Mouse (Mus musculus): ENCODE data around the gene Tha1. TPM values are rescaled to one million over a fixed set of nuclear protein-coding genes. Genes with fewer than 3 reads are reported as not detected.

The Tha1 gene
- polyA plus RNA-seq, 1 experiment, result 27.7 TPM

- Histone ChIP-seq H3K27me3 (ENCODE audit: control insufficient read depth, insufficient read depth, low read length) (peaks cover 3% of the 10 kb centered on the region; the same call in 1 of the 2 replicates), H3K36me3 (ENCODE audit: control insufficient read depth, insufficient read depth, low read length) (no peaks in the 10 kb centered on the region), H3K4me1 (ENCODE audit: control insufficient read depth, insufficient read depth, insufficient read length, low read length) (peaks cover 23% of the 10 kb centered on the region), H3K27ac (ENCODE audit: insufficient read depth, low read depth, low read length) (0 out of 2 replicates have a peak overlapping the region, but pooled peaks have one; percentile 8), H3K4me3 (ENCODE audit: low read depth, low read length) (no peak overlapping the region)
- TF ChIP-seq POLR2A (IDR thresholded peaks at IDR 0.05; ENCODE audit: low read depth, low read length) (no peak), CTCF (IDR thresholded peaks at IDR 0.05; ENCODE audit: extremely low read depth, insufficient read length, insufficient replicate concordance, low read depth, low read length) (peak; percentile 26)
- WGBS, result 56% methylated on average over 13 of the region's 13 CpGs
Observed at GRCm38 (mm10) chr11:117890519-117891282, 17.4 kb upstream of the Tha1 start.

GRCm38 (mm10) chr11:117889887-117890340, 16.6 kb upstream of the Tha1 start:
- no peak for TF ChIP-seq POLR2A (IDR thresholded peaks at IDR 0.05; ENCODE audit: low read depth, low read length)
- TF ChIP-seq CTCF (IDR thresholded peaks at IDR 0.05; ENCODE audit: extremely low read depth, insufficient read length, insufficient replicate concordance, low read depth, low read length), result no peak
- WGBS, result 45% methylated on average over 11 of the region's 11 CpGs
- Histone ChIP-seq H3K36me3 (ENCODE audit: control insufficient read depth, insufficient read depth, low read length) (no peaks in the 10 kb centered on the region), H3K27ac (ENCODE audit: insufficient read depth, low read depth, low read length) (no peak overlapping the region), H3K27me3 (ENCODE audit: control insufficient read depth, insufficient read depth, low read length) (peaks cover 3% of the 10 kb centered on the region; the same call in 1 of the 2 replicates), H3K4me3 (ENCODE audit: low read depth, low read length) (no peak overlapping the region), H3K4me1 (ENCODE audit: control insufficient read depth, insufficient read depth, insufficient read length, low read length) (peaks cover 23% of the 10 kb centered on the region)

- no peak overlapping the region for H3K27ac ChIP-seq (ENCODE audit: insufficient read depth, low read depth, low read length)
- H3K36me3 ChIP-seq (ENCODE audit: control insufficient read depth, insufficient read depth, low read length), result no peaks in the 10 kb centered on the region
- TF ChIP-seq CTCF (IDR thresholded peaks at IDR 0.05; ENCODE audit: extremely low read depth, insufficient read length, insufficient replicate concordance, low read depth, low read length) (no peak), POLR2A (IDR thresholded peaks at IDR 0.05; ENCODE audit: low read depth, low read length) (no peak)
- peak overlapping the region; percentile 18; the same call in 1 of the 2 replicates for H3K4me3 ChIP-seq (ENCODE audit: low read depth, low read length)
- peaks cover 3% of the 10 kb centered on the region; the same call in 1 of the 2 replicates for H3K27me3 ChIP-seq (ENCODE audit: control insufficient read depth, insufficient read depth, low read length)
- 28% methylated on average over 32 of the region's 33 CpGs for WGBS
- H3K4me1 ChIP-seq (ENCODE audit: control insufficient read depth, insufficient read depth, insufficient read length, low read length), result peaks cover 23% of the 10 kb centered on the region
Observed at GRCm38 (mm10) chr11:117888853-117889822, 15.9 kb upstream of the Tha1 start.

- no peaks in the 10 kb centered on the region for H3K36me3 ChIP-seq (ENCODE audit: control insufficient read depth, insufficient read depth, low read length)
- H3K4me3 ChIP-seq (ENCODE audit: low read depth, low read length), result no peak overlapping the region; the same call in 1 of the 2 replicates
- H3K27ac ChIP-seq (ENCODE audit: insufficient read depth, low read depth, low read length), result no peak overlapping the region
- WGBS, result 25% methylated on average over 20 of the region's 20 CpGs
- TF ChIP-seq POLR2A (IDR thresholded peaks at IDR 0.05; ENCODE audit: low read depth, low read length) (no peak), CTCF (IDR thresholded peaks at IDR 0.05; ENCODE audit: extremely low read depth, insufficient read length, insufficient replicate concordance, low read depth, low read length) (no peak)
- peaks cover 23% of the 10 kb centered on the region for H3K4me1 ChIP-seq (ENCODE audit: control insufficient read depth, insufficient read depth, insufficient read length, low read length)
- peaks cover 3% of the 10 kb centered on the region; the same call in 1 of the 2 replicates for H3K27me3 ChIP-seq (ENCODE audit: control insufficient read depth, insufficient read depth, low read length)
Observed at GRCm38 (mm10) chr11:117888168-117888852, 15.0 kb upstream of the Tha1 start.

- peaks cover 3% of the 10 kb centered on the region; the same call in 1 of the 2 replicates for H3K27me3 ChIP-seq (ENCODE audit: control insufficient read depth, insufficient read depth, low read length)
- peaks cover 40% of the 10 kb centered on the region for H3K4me1 ChIP-seq (ENCODE audit: control insufficient read depth, insufficient read depth, insufficient read length, low read length)
- 65% methylated on average over 5 of the region's 5 CpGs for WGBS
- no peak for TF ChIP-seq POLR2A (IDR thresholded peaks at IDR 0.05; ENCODE audit: low read depth, low read length)
- no peak for TF ChIP-seq CTCF (IDR thresholded peaks at IDR 0.05; ENCODE audit: extremely low read depth, insufficient read length, insufficient replicate concordance, low read depth, low read length)
- no peaks in the 10 kb centered on the region for H3K36me3 ChIP-seq (ENCODE audit: control insufficient read depth, insufficient read depth, low read length)
- H3K27ac ChIP-seq (ENCODE audit: insufficient read depth, low read depth, low read length), result no peak overlapping the region
- H3K4me3 ChIP-seq (ENCODE audit: low read depth, low read length), result no peak overlapping the region
Observed at GRCm38 (mm10) chr11:117886000-117886399, 12.7 kb upstream of the Tha1 start.

- Histone ChIP-seq H3K27ac (ENCODE audit: insufficient read depth, low read depth, low read length) (peak overlapping the region; percentile 17; the same call in 1 of the 2 replicates), H3K4me1 (ENCODE audit: control insufficient read depth, insufficient read depth, insufficient read length, low read length) (peaks cover 36% of the 10 kb centered on the region), H3K4me3 (ENCODE audit: low read depth, low read length) (no peak overlapping the region), H3K27me3 (ENCODE audit: control insufficient read depth, insufficient read depth, low read length) (no peaks in the 10 kb centered on the region), H3K36me3 (ENCODE audit: control insufficient read depth, insufficient read depth, low read length) (no peaks in the 10 kb centered on the region)
- 62% methylated on average over 1 of the region's 1 CpGs for WGBS
- TF ChIP-seq CTCF (IDR thresholded peaks at IDR 0.05; ENCODE audit: extremely low read depth, insufficient read length, insufficient replicate concordance, low read depth, low read length), result no peak
- no peak for TF ChIP-seq POLR2A (IDR thresholded peaks at IDR 0.05; ENCODE audit: low read depth, low read length)
Observed at GRCm38 (mm10) chr11:117882208-117882607, 8.9 kb upstream of the Tha1 start.

Measured in small intestine, adult 2 months (tissue).